Mouse (Mus musculus): ENCODE data around the gene Bves. TPM values are rescaled to one million over a fixed set of nuclear protein-coding genes. Genes with fewer than 3 reads are reported as not detected.

Bves gene
- polyA plus RNA-seq, 1 experiment: 0.28 TPM

GRCm38 (mm10) chr10:45356091-45356490, 20.5 kb downstream of the Bves start:
- no peak overlapping the region for H3K4me3 ChIP-seq (ENCODE audit: control insufficient read depth, low read depth, low read length)
- H3K27me3 ChIP-seq (ENCODE audit: control insufficient read depth, insufficient read depth, low read length): no peaks in the 10 kb centered on the region
- no peaks in the 10 kb centered on the region for H3K4me1 ChIP-seq (ENCODE audit: control insufficient read depth, insufficient read depth, low read length)
- no peak overlapping the region for H3K27ac ChIP-seq (ENCODE audit: control insufficient read depth, insufficient read depth, low read depth, low read length)
- H3K36me3 ChIP-seq (ENCODE audit: control insufficient read depth, insufficient read depth, low read length): no peaks in the 10 kb centered on the region
- TF ChIP-seq POLR2A (IDR thresholded peaks at IDR 0.05; ENCODE audit: control insufficient read depth, low read depth, low read length): no peak
- no peak for TF ChIP-seq CTCF (IDR thresholded peaks at IDR 0.05; ENCODE audit: control insufficient read depth, insufficient read depth, insufficient replicate concordance, low read depth, low read length)

GRCm38 (mm10) chr10:45363396-45363795, 27.8 kb downstream of the Bves start:
- Histone ChIP-seq H3K4me3 (ENCODE audit: control insufficient read depth, low read depth, low read length) (no peak overlapping the region), H3K27ac (ENCODE audit: control insufficient read depth, insufficient read depth, low read depth, low read length) (no peak overlapping the region), H3K4me1 (ENCODE audit: control insufficient read depth, insufficient read depth, low read length) (no peaks in the 10 kb centered on the region), H3K27me3 (ENCODE audit: control insufficient read depth, insufficient read depth, low read length) (no peaks in the 10 kb centered on the region), H3K36me3 (ENCODE audit: control insufficient read depth, insufficient read depth, low read length) (no peaks in the 10 kb centered on the region)
- TF ChIP-seq CTCF (IDR thresholded peaks at IDR 0.05; ENCODE audit: control insufficient read depth, insufficient read depth, insufficient replicate concordance, low read depth, low read length) (no peak), POLR2A (IDR thresholded peaks at IDR 0.05; ENCODE audit: control insufficient read depth, low read depth, low read length) (no peak)

- no peaks in the 10 kb centered on the region for H3K27me3 ChIP-seq (ENCODE audit: control insufficient read depth, insufficient read depth, low read length)
- H3K27ac ChIP-seq (ENCODE audit: control insufficient read depth, insufficient read depth, low read depth, low read length): no peak overlapping the region
- H3K4me1 ChIP-seq (ENCODE audit: control insufficient read depth, insufficient read depth, low read length): no peaks in the 10 kb centered on the region
- no peaks in the 10 kb centered on the region for H3K36me3 ChIP-seq (ENCODE audit: control insufficient read depth, insufficient read depth, low read length)
- TF ChIP-seq CTCF (IDR thresholded peaks at IDR 0.05; ENCODE audit: control insufficient read depth, insufficient read depth, insufficient replicate concordance, low read depth, low read length): peak; percentile 26; the same call in 1 of the 2 replicates
- no peak for TF ChIP-seq POLR2A (IDR thresholded peaks at IDR 0.05; ENCODE audit: control insufficient read depth, low read depth, low read length)
- no peak overlapping the region for H3K4me3 ChIP-seq (ENCODE audit: control insufficient read depth, low read depth, low read length)
Measured at GRCm38 (mm10) chr10:45366987-45367705, 31.6 kb downstream of the Bves start.

- Histone ChIP-seq H3K27me3 (ENCODE audit: control insufficient read depth, insufficient read depth, low read length) (no peaks in the 10 kb centered on the region), H3K36me3 (ENCODE audit: control insufficient read depth, insufficient read depth, low read length) (no peaks in the 10 kb centered on the region), H3K27ac (ENCODE audit: control insufficient read depth, insufficient read depth, low read depth, low read length) (no peak overlapping the region), H3K4me1 (ENCODE audit: control insufficient read depth, insufficient read depth, low read length) (no peaks in the 10 kb centered on the region), H3K4me3 (ENCODE audit: control insufficient read depth, low read depth, low read length) (no peak overlapping the region)
- TF ChIP-seq POLR2A (IDR thresholded peaks at IDR 0.05; ENCODE audit: control insufficient read depth, low read depth, low read length) (no peak), CTCF (IDR thresholded peaks at IDR 0.05; ENCODE audit: control insufficient read depth, insufficient read depth, insufficient replicate concordance, low read depth, low read length) (no peak)
Measured at GRCm38 (mm10) chr10:45369639-45370038, 34.1 kb downstream of the Bves start.

GRCm38 (mm10) chr10:45370545-45370944, 35.0 kb downstream of the Bves start:
- H3K4me1 ChIP-seq (ENCODE audit: control insufficient read depth, insufficient read depth, low read length): no peaks in the 10 kb centered on the region
- no peak for TF ChIP-seq CTCF (IDR thresholded peaks at IDR 0.05; ENCODE audit: control insufficient read depth, insufficient read depth, insufficient replicate concordance, low read depth, low read length)
- TF ChIP-seq POLR2A (IDR thresholded peaks at IDR 0.05; ENCODE audit: control insufficient read depth, low read depth, low read length): no peak

GRCm38 (mm10) chr10:45372994-45373692, 37.6 kb downstream of the Bves start:
- no peak overlapping the region for H3K4me3 ChIP-seq (ENCODE audit: control insufficient read depth, low read depth, low read length)
- no peaks in the 10 kb centered on the region for H3K27me3 ChIP-seq (ENCODE audit: control insufficient read depth, insufficient read depth, low read length)
- no peaks in the 10 kb centered on the region for H3K36me3 ChIP-seq (ENCODE audit: control insufficient read depth, insufficient read depth, low read length)
- TF ChIP-seq CTCF (IDR thresholded peaks at IDR 0.05; ENCODE audit: control insufficient read depth, insufficient read depth, insufficient replicate concordance, low read depth, low read length): peak; percentile 57; the same call in 1 of the 2 replicates
- TF ChIP-seq POLR2A (IDR thresholded peaks at IDR 0.05; ENCODE audit: control insufficient read depth, low read depth, low read length): no peak
- no peaks in the 10 kb centered on the region for H3K4me1 ChIP-seq (ENCODE audit: control insufficient read depth, insufficient read depth, low read length)
- H3K27ac ChIP-seq (ENCODE audit: control insufficient read depth, insufficient read depth, low read depth, low read length): no peak overlapping the region

More at GRCm38 (mm10) chr10:45370545-45370944, 35.0 kb downstream of the Bves start:
- H3K4me3 ChIP-seq (ENCODE audit: control insufficient read depth, low read depth, low read length): no peak overlapping the region
- H3K36me3 ChIP-seq (ENCODE audit: control insufficient read depth, insufficient read depth, low read length): no peaks in the 10 kb centered on the region
- no peak overlapping the region for H3K27ac ChIP-seq (ENCODE audit: control insufficient read depth, insufficient read depth, low read depth, low read length)
- no peaks in the 10 kb centered on the region for H3K27me3 ChIP-seq (ENCODE audit: control insufficient read depth, insufficient read depth, low read length)

GRCm38 (mm10) chr10:45378269-45378668, 42.7 kb downstream of the Bves start:
- TF ChIP-seq POLR2A (IDR thresholded peaks at IDR 0.05; ENCODE audit: control insufficient read depth, low read depth, low read length) (no peak), CTCF (IDR thresholded peaks at IDR 0.05; ENCODE audit: control insufficient read depth, insufficient read depth, insufficient replicate concordance, low read depth, low read length) (no peak)
- H3K27ac ChIP-seq (ENCODE audit: control insufficient read depth, insufficient read depth, low read depth, low read length): no peak overlapping the region
- H3K4me1 ChIP-seq (ENCODE audit: control insufficient read depth, insufficient read depth, low read length): no peaks in the 10 kb centered on the region
- H3K36me3 ChIP-seq (ENCODE audit: control insufficient read depth, insufficient read depth, low read length): no peaks in the 10 kb centered on the region
- H3K4me3 ChIP-seq (ENCODE audit: control insufficient read depth, low read depth, low read length): no peak overlapping the region
- no peaks in the 10 kb centered on the region for H3K27me3 ChIP-seq (ENCODE audit: control insufficient read depth, insufficient read depth, low read length)
